Mouse (Mus musculus): ENCODE data around the gene Tbc1d23.

DNA sequence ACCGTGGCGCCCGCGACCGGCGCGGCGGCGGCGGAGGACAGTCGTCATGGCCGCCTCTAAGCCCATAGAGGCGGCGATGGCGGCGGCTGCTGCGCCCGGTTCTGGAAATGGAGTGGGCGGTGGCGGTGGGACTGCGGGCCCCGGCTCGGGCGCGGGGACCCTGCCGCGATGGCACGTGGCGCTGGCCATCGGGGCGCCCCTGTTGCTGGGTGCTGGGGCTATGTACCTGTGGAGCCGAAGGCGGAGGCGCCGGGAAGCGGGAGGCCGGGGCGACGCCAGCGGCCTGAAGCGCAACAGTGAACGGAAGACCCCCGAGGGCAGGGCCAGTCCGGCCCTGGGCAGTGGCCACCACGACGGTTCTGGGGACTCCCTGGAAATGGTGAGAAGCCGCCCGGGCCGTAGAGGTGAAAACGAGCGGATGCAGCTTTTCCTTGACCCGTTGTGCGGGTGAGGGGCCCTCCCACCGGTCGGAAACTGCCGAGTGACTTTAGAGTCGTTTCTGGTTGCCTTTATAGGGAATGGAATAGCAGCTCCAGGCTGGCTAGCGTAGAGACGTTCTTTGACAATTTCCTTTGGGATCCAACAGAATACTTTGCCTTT is 109.4 kb downstream of the Tbc1d23 start:
- TF ChIP-seq CTCF (IDR thresholded peaks at IDR 0.05; ENCODE audit: borderline replicate concordance, control insufficient read depth, extremely low read depth, insufficient read depth, low read length, poor library complexity) (no peak), POLR2A (IDR thresholded peaks at IDR 0.05; ENCODE audit: control insufficient read depth, extremely low read depth, insufficient read depth, low read length, poor library complexity) (no peak)
